Mouse (Mus musculus) myocyte (in vitro differentiated cells): Measurements from ENCODE around the gene Dpy19l3. TPM values are rescaled to one million over a fixed set of nuclear protein-coding genes. Genes with fewer than 3 reads are reported as not detected.

Experiments used
- H3K27me3 ChIP-seq: one replicate; pipeline ENCODE4 v1.6.1; 2011; ENCODE audit not compliant: control insufficient read depth, insufficient read depth, insufficient read length
- H3K36me3 ChIP-seq: one replicate; pipeline ENCODE4 v1.6.1; 2011; ENCODE audit not compliant: control insufficient read depth, insufficient read depth
- H3K4me2 ChIP-seq: one replicate; pipeline ENCODE4 v1.6.1; 2011; ENCODE audit warnings: low read depth, control low read depth
- H3K4me3 ChIP-seq: one replicate; pipeline ENCODE4 v1.5.1; 2011; ENCODE audit warnings: mild to moderate bottlenecking, control low read depth, moderate library complexity
- H3K79me2 ChIP-seq: one replicate; pipeline ENCODE4 v1.6.1; 2011; ENCODE audit not compliant: control insufficient read depth, insufficient read depth
- H3ac ChIP-seq: one replicate; pipeline ENCODE4 v1.6.1; 2011; ENCODE audit not compliant: control insufficient read depth, insufficient read length
- CEBPB ChIP-seq: IDR thresholded peaks from 2 replicates; pipeline ENCODE4 v1.6.1; 2011; ENCODE audit warnings: mild to moderate bottlenecking, moderate library complexity; ENCODE audit not compliant: poor library complexity, insufficient read depth, severe bottlenecking
- E2F4 ChIP-seq: IDR thresholded peaks from one replicate; pipeline ENCODE4 v1.6.1; 2011; ENCODE audit warnings: mild to moderate bottlenecking, control low read depth, moderate library complexity; ENCODE audit not compliant: insufficient read depth
- MAX ChIP-seq: IDR thresholded peaks from one replicate; pipeline ENCODE4 v1.6.1; 2011; ENCODE audit warnings: low read depth, mild to moderate bottlenecking, control low read depth
- MYOD1 ChIP-seq, 3 experiments: IDR thresholded peaks; one replicate each; pipeline ENCODE4 v1.6.1; 2011; ENCODE audit warnings: control low read depth in 2 of 3, low read depth in 2 of 3, mild to moderate bottlenecking in 2 of 3, moderate library complexity in 1 of 3; ENCODE audit not compliant: insufficient read length in 2 of 3, control insufficient read depth in 1 of 3
- MYOG ChIP-seq, 3 experiments: IDR thresholded peaks; one replicate each; pipeline ENCODE4 v1.6.1; 2011; ENCODE audit warnings: control low read depth in 2 of 3, low read depth in 2 of 3, mild to moderate bottlenecking in 2 of 3; ENCODE audit not compliant: insufficient read length in 2 of 3, control insufficient read depth in 1 of 3, insufficient read depth in 1 of 3
- POLR2A ChIP-seq: IDR thresholded peaks from one replicate; pipeline ENCODE4 v1.6.1; 2011; ENCODE audit warnings: low read depth, mild to moderate bottlenecking, control low read depth, moderate library complexity; ENCODE audit not compliant: insufficient read length
- POLR2AphosphoS2 ChIP-seq: IDR thresholded peaks from one replicate; pipeline ENCODE4 v1.6.1; 2011; ENCODE audit warnings: low read depth, control low read depth; ENCODE audit not compliant: insufficient read length
- REST ChIP-seq: IDR thresholded peaks from one replicate; pipeline ENCODE4 v1.6.1; 2011; ENCODE audit warnings: mild to moderate bottlenecking, control low read depth, moderate library complexity; ENCODE audit not compliant: insufficient read depth, insufficient read length
- SRF ChIP-seq: IDR thresholded peaks from one replicate; pipeline ENCODE4 v1.6.1; 2011; ENCODE audit warnings: low read depth; ENCODE audit not compliant: control insufficient read depth, insufficient read length
- TCF12 ChIP-seq: IDR thresholded peaks from one replicate; pipeline ENCODE4 v1.6.1; 2011; ENCODE audit warnings: mild to moderate bottlenecking, control low read depth; ENCODE audit not compliant: poor library complexity, insufficient read depth, severe bottlenecking
- TCF3 ChIP-seq: IDR thresholded peaks from one replicate; pipeline ENCODE4 v1.6.1; 2011; ENCODE audit warnings: low read depth, control low read depth; ENCODE audit not compliant: insufficient read length
- USF1 ChIP-seq: IDR thresholded peaks from one replicate; pipeline ENCODE4 v1.6.1; 2011; ENCODE audit warnings: low read depth, mild to moderate bottlenecking, control low read depth, moderate library complexity
- polyA plus RNA-seq: library from polyadenylated mRNA; unstranded; fragments of >200 nt; fragmentation: generic; extraction: Trizol; gene quantifications from one replicate; pipeline ENCODE4 v1.2.1, GENCODE M21; 2012; ENCODE audit warnings: missing spikeins

Dpy19l3 gene
- polyA plus RNA-seq, 1 experiment: 7.8 TPM

- Histone ChIP-seq H3ac (no peak overlapping the region), H3K79me2 (peaks cover 1% of the 10 kb centered on the region), H3K27me3 (no peaks in the 10 kb centered on the region), H3K4me3 (no peak overlapping the region), H3K36me3 (peaks cover 42% of the 10 kb centered on the region), H3K4me2 (no peak overlapping the region)
- no peak for TF ChIP-seq TCF12
- no peak for TF ChIP-seq MAX
- no peak for TF ChIP-seq CEBPB
- no peak for TF ChIP-seq SRF
- TF ChIP-seq POLR2A: no peak
- TF ChIP-seq USF1: no peak
- no peak for TF ChIP-seq POLR2AphosphoS2
- no peak for TF ChIP-seq REST
- no peak for TF ChIP-seq MYOD1 (IDR thresholded peaks at IDR 0.05; ENCODE audit: control insufficient read depth in 1 of 3, insufficient read length in 2 of 3, low read depth in 2 of 3)
- TF ChIP-seq E2F4: no peak
- TF ChIP-seq MYOG (IDR thresholded peaks at IDR 0.05; ENCODE audit: control insufficient read depth in 1 of 3, insufficient read depth in 1 of 3, insufficient read length in 2 of 3, low read depth in 2 of 3): no peak
- no peak for TF ChIP-seq TCF3
These were observed 38.0 kb upstream of the Dpy19l3 start for GRCm38 (mm10) chr7:35792150-35792848.

GRCm38 (mm10) chr7:35790926-35791325 lies 36.7 kb upstream of the Dpy19l3 start:
- H3K36me3 ChIP-seq: peaks cover 35% of the 10 kb centered on the region
- no peaks in the 10 kb centered on the region for H3K79me2 ChIP-seq
- no peak overlapping the region for H3K4me3 ChIP-seq
- TF ChIP-seq E2F4 (no peak), REST (no peak), MYOD1 (IDR thresholded peaks at IDR 0.05; ENCODE audit: control insufficient read depth in 1 of 3, insufficient read length in 2 of 3, low read depth in 2 of 3) (no peak), POLR2A (no peak), POLR2AphosphoS2 (no peak), SRF (no peak), TCF3 (no peak), TCF12 (no peak), USF1 (no peak)
- no peaks in the 10 kb centered on the region for H3K27me3 ChIP-seq
- no peak overlapping the region for H3ac ChIP-seq
- H3K4me2 ChIP-seq: no peak overlapping the region

- TF ChIP-seq SRF (no peak), POLR2AphosphoS2 (no peak), MYOD1 (IDR thresholded peaks at IDR 0.05; ENCODE audit: control insufficient read depth in 1 of 3, insufficient read length in 2 of 3, low read depth in 2 of 3) (no peak), CEBPB (no peak), E2F4 (no peak), TCF12 (no peak), TCF3 (no peak), REST (no peak), MYOG (IDR thresholded peaks at IDR 0.05; ENCODE audit: control insufficient read depth in 1 of 3, insufficient read depth in 1 of 3, insufficient read length in 2 of 3, low read depth in 2 of 3) (no peak), POLR2A (no peak), USF1 (no peak), MAX (no peak)
- Histone ChIP-seq H3K79me2 (no peaks in the 10 kb centered on the region), H3K27me3 (no peaks in the 10 kb centered on the region), H3ac (no peak overlapping the region), H3K4me3 (no peak overlapping the region), H3K4me2 (no peak overlapping the region), H3K36me3 (peaks cover 35% of the 10 kb centered on the region)
These were observed 35.9 kb upstream of the Dpy19l3 start for GRCm38 (mm10) chr7:35790201-35790600.

GRCm38 (mm10) chr7:35785579-35785978 lies 31.3 kb upstream of the Dpy19l3 start:
- TF ChIP-seq MYOD1 (IDR thresholded peaks at IDR 0.05; ENCODE audit: control insufficient read depth in 1 of 3, insufficient read length in 2 of 3, low read depth in 2 of 3) (no peak), TCF3 (no peak), CEBPB (no peak), SRF (no peak), E2F4 (no peak), MYOG (IDR thresholded peaks at IDR 0.05; ENCODE audit: control insufficient read depth in 1 of 3, insufficient read depth in 1 of 3, insufficient read length in 2 of 3, low read depth in 2 of 3) (no peak), USF1 (no peak), TCF12 (no peak), POLR2AphosphoS2 (no peak), POLR2A (no peak), REST (no peak), MAX (no peak)
- H3K36me3 ChIP-seq: peaks cover 27% of the 10 kb centered on the region
- H3ac ChIP-seq: no peak overlapping the region
- no peak overlapping the region for H3K4me3 ChIP-seq
- no peak overlapping the region for H3K4me2 ChIP-seq
- H3K79me2 ChIP-seq: no peaks in the 10 kb centered on the region
- no peaks in the 10 kb centered on the region for H3K27me3 ChIP-seq

- Histone ChIP-seq H3K79me2 (no peaks in the 10 kb centered on the region), H3ac (no peak overlapping the region), H3K36me3 (peaks cover 5% of the 10 kb centered on the region), H3K27me3 (no peaks in the 10 kb centered on the region), H3K4me3 (no peak overlapping the region), H3K4me2 (peak overlapping the region; percentile 4)
- no peak for TF ChIP-seq E2F4
- peak; percentile 57 for TF ChIP-seq TCF3
- TF ChIP-seq MYOD1 (IDR thresholded peaks at IDR 0.05; ENCODE audit: control insufficient read depth in 1 of 3, insufficient read length in 2 of 3, low read depth in 2 of 3): peak; percentile 14 to 93 (median 90)
- peak; percentile 14 to 93 (median 83) for TF ChIP-seq MYOG (IDR thresholded peaks at IDR 0.05; ENCODE audit: control insufficient read depth in 1 of 3, insufficient read depth in 1 of 3, insufficient read length in 2 of 3, low read depth in 2 of 3)
These were observed 28.0 kb upstream of the Dpy19l3 start for GRCm38 (mm10) chr7:35782252-35782651.
